Mouse (Mus musculus) erythroid progenitor cell, adult 5-6 weeks (primary cell): ENCODE data around the gene Cyb561d1. TPM values are rescaled to one million over a fixed set of nuclear protein-coding genes. Genes with fewer than 3 reads are reported as not detected.

Experiments
- ATAC-seq: replicated peaks from 2 replicates; pipeline ENCODE4 v1.8.0; 2016; ENCODE audit warnings: moderate number of reproducible peaks, mild to moderate bottlenecking, moderate TSS enrichment, inconsistent platforms; ENCODE audit not compliant: poor library complexity, low FRiP score, severe bottlenecking
- total RNA-seq, 2 experiments: library from RNA; stranded (forward) in 1 of 2; stranded (reverse) in 1 of 2; fragments of 150-400 nt in 1 of 2; fragments of 186-747, 209-891 nt in 1 of 2; gene quantifications; 2 replicates each; pipeline versions ENCODE4 v1.2.3 to v1.2.4; 2015 to 2017; ENCODE audit warnings: low replicate concordance in 2 of 2

Gene Cyb561d1
- total RNA-seq, 2 experiments from 2014 or later, result 2.1 TPM; not detected in 1

DNA sequence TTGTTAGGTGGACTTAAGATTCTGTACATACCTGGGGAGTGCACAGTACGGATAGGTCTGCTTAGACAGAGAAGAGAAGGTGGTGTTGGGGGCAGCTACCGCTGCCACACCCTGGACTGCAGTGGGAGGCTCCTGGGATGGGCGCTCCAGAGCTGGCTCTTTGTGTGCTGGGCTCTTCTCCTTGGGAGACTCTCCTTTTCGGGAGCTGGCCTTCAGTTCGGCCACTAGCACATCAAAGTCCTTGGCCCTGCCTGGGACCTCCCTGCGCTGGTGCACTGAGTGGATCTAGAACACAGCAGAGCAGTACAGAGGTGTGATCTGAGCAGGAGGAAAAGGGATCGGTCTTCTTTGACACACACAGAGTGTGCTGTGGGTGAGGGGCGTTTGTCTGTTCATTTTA, 4.6 kb upstream of the Cyb561d1 start:
- no peak for ATAC-seq

DNA sequence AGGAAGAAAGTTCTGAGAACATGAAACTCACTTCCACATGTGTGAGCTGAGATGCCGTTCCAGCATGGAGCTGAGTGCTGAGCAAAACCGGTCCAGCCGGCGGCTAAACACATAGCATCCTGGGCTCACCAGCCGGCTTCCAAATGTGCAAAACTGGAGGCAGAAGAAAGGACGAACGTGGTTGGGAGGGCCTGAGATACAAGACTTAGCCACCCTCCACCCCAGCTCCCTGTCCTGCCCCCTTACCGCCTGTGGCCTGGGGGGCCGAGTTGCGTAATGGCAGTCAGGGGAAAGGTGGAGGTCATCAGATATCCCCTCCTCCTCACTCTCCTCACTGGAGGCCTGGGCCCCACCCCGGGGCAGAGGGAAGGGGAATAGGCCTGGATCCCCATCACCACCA, 3.5 kb upstream of the Cyb561d1 start:
- ATAC-seq, result no peak

- no peak for ATAC-seq
Measured at GRCm38 (mm10) chr3:108203621-108204325, 2.8 kb upstream of the Cyb561d1 start.

- ATAC-seq, result no peak
Measured at GRCm38 (mm10) chr3:108203212-108203611, 2.2 kb upstream of the Cyb561d1 start.

DNA sequence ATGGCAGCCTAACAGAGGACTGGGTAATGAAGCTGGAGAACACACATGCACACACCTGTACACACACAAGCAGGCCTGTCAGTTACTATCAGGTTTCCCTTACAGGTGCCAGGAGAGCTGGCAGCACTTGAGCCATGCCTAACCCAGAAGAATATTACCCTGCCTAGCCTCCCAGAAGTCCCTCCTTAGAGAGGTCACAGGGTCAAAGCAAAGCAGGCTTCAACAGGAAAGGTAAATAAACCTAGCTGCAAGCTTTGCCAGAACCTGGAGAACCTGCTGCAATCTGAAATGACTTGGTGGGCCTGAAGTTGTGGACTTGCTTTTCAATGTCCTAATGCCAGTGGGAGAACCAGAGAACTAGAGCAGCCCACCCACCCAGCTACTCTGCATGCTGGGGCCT, 1.5 kb upstream of the Cyb561d1 start:
- no peak for ATAC-seq

DNA sequence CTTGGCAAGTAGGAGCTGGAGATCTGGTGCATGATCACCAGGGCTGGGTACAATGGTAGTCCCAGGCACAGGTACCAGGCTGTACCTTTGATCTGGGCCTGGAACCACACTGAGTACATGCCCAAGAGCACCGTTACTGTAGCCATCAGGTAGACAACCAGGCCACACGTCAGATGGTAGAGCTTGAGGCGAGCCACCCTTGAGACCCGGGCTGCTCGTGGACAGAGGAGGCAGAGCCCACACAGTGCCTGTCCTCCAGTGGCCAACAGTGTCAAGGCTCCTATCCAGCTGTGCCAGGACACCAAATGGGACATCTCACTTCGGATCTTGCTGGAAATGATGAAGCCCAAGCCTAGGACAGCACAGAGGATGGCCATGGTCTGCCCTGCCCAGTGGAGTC, 1.8 kb downstream of the Cyb561d1 start:
- ATAC-seq, result no peak

DNA sequence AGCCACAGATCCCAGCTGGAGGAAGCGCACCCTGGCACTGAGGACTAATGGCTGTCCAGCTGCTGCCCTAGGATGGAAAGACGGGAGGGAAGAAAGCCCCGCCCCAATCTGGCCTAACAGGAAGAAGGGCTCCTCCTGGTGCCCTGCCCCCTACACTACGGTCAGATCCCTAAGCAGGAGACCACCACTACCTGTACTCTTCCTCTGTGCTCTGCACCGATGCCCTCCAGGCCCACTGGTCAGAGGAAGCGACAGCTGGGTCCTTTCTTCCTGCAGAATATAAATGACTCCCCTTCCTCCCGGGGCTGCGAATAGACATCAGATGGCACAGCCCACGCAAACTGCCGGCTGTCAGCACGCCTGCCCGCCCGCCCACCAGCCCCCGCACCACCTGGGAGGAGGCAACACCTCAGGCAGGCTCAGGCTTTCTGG, 3.9 kb downstream of the Cyb561d1 start:
- ATAC-seq, result no peak

DNA sequence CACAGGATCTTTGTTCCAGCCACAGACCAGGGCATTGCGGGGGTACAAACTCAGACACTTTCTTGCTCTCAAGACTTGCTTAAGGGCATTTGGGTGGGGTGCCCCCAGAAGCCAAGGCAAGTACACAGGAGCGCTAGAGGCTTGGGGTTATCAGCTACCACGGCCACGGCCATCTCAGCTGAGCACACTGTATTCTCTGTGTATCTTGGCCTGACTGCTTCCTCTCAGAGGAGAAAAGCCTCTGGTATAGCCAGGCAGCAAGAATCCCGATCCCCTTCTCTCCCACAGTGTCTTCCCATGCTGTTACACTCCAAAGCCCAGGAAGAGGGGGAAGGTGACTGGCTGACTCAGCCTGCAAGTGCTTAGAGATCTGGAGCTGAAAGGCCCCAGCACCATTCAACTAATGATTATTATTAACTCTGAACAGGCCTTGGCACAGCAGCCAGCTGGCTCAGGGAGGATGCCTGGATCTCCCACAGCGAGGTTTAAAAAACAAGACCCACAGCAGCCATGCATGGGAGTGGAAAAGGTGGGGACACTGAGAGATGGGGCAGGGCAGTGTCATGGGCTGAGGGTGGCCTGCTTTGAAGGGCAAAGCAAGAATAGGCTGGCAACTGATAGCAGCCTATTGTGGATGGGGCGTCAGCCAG, 4.9 kb downstream of the Cyb561d1 start:
- ATAC-seq, result no peak

GRCm38 (mm10) chr3:108195287-108195686, 5.7 kb downstream of the Cyb561d1 start:
- no peak for ATAC-seq

- ATAC-seq, result no peak
Measured at GRCm38 (mm10) chr3:108193686-108194085, 7.3 kb downstream of the Cyb561d1 start.

DNA sequence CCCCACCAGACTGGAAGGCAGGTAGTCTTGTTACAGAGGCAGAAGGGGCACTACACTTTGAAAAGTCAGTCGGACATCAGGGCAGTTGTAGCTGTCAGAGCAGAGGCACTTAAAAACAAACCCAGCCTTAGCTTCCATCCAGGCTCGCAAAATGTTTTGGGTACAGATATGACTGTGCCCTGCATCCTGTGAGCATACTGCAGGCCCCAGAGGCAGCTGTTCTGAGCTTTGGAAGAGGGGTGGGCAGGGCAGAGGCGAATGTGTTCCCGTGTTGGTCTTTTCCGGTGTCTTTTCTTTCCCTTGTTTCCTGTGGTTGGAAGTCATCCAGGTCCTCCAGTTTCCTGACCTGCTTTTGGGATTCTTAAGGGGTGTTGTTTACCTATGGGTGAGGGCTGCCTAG, 11.1 kb downstream of the Cyb561d1 start:
- ATAC-seq, result no peak

- ATAC-seq, result no peak
Measured at GRCm38 (mm10) chr3:108188716-108189490, 12.1 kb downstream of the Cyb561d1 start.

DNA sequence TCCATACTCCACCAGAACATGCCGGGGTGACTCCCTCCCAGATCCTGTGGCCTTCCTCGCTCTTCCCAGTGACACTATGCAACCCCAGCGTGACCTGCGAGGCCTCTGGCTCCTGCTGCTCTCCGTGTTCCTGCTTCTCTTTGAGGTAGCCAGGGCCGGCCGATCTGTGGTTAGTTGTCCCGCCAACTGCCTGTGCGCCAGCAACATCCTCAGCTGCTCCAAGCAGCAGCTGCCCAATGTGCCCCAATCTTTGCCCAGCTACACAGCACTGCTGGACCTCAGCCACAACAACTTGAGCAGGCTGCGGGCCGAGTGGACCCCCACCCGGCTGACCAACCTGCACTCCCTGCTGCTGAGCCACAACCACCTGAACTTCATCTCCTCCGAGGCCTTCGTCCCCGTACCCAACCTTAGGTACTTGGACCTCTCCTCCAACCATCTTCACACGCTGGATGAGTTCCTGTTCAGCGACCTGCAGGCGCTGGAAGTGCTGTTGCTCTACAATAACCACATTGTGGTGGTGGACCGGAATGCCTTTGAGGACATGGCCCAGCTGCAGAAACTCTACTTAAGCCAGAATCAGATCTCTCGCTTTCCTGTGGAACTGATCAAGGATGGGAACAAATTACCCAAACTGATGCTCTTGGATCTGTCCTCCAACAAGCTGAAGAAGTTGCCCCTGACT, 13.8 kb downstream of the Cyb561d1 start:
- ATAC-seq, result 0 out of 2 replicates have a peak, but pooled peaks have one; percentile 16

GRCm38 (mm10) chr3:108186098-108187047, 14.6 kb downstream of the Cyb561d1 start, which contains the start of gene Amigo1:
Amigo1 (plus strand) TSS chr3:108186335.
- 0 out of 2 replicates have a peak, but pooled peaks have one; percentile 9 for ATAC-seq

DNA sequence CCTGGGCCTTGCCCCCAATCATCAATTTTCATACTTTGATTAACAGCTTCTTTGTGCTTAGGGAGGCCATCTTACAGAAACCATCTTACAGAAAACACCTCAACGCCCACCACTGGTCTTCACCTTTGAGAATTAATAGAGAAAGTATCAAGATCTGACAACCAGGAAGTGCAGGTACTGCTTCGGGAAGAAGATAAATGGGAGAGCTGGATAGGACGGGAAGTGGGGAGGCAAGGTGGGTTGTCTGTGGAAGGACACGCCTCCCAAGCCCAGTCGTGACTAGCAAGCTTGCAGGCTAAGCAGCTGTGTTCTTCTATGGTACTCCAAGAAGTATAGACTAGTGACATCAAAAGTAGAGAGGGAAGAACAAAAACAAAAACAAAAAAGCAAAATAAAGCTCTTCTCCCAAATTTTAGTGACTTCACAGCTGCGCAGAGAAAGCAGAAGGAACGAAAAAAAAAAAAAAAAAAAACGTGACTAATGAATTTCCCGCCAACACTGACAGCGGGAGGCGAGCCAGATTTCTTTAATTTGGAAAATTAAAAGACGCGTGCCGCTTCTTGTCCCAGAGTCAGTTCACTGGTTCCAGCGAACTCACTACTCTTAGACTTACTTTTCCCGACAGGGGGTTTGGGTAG, 15.4 kb downstream of the Cyb561d1 start:
- no peak for ATAC-seq

DNA sequence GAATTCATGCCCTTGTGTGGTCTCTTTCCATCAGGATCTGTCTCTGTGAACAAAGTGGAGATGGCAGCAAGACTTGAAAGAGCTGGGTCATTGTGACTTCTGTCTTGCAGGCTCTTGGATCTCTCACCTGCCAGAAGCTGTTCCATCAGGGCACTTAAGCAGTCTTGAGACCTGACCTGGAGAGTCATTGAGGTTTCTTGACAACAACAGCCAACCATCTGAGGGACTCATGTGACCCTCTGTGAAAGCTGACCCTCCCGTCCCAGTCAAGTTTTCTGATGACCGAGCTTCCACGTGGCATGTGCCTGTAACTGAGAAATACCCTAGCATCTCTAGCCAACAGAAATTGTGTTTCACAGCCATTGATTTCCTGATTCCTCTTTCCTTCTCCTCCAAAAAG, 16.3 kb downstream of the Cyb561d1 start:
- ATAC-seq, result no peak

DNA sequence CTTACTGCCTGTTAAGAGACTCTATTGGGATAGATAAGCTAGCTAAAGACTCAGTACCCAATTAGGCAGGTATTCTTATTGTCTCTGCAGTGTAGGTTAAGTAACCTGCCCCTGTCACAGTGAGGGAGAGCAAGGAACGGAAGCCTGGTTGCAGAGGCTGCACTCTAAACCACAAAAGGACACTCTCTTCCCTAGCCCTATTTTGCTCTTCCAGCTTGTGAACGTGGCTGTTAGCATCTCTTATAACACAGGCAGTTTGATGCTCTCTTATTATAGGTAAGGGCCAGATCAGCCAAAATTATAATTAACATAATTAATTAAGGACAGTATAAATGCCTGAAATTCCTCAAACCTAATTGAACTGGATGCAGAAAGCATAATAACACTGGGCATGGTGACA, 20.5 kb downstream of the Cyb561d1 start:
- ATAC-seq, result no peak
